Mouse (Mus musculus) mesoderm, embryonic 11.5 days (tissue): ENCODE data around the gene Slc6a6.
A peak's percentile ranks its signal among the peaks of the same experiment; 100 is the strongest.

Experiments used
- DNase-seq: peaks from one replicate; pipeline ENCODE4 v3.0.0-alpha.2; 2012; ENCODE audit warnings: low read depth, low spot score

The Slc6a6 gene

DNA sequence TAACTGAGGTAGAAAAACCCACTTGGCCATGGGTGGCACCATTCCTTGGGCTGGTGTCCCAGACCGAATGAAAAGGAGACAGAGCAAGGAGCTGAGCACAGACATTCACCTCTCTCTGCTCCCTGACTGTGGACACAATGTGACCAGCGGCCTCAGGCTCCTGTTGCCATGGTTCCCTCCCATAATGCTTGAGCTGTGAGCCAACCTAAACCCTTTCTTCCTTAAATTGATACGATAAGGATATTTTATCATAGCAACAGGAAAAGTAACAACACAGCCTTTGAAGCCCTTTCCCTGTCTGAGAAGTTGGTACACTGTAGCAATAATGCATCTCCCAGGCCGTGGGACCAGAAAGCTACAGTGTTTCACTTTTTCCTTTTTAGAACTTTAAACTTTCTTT, 14.6 kb upstream of the Slc6a6 start:
- no peak for DNase-seq

DNA sequence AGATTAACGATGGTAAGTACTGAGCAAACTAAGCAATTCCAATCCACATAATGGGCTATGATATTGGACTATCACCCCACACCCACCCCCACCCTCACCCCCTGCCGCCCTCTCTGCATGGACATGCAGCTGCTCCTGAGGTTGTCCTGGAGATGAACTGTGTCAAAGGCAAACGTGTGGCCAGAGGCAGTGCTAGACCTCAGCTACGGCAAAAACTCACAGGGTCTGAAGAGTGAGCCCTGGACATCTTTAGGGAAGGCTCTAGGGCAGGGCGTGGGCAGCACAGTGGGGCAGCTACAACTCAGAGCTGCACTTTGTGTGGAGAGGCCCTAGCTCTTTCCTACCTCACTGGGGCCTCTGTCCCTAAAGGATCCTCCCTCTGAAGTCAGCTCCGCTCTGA, 13.6 kb upstream of the Slc6a6 start:
- DNase-seq, result no peak

DNA sequence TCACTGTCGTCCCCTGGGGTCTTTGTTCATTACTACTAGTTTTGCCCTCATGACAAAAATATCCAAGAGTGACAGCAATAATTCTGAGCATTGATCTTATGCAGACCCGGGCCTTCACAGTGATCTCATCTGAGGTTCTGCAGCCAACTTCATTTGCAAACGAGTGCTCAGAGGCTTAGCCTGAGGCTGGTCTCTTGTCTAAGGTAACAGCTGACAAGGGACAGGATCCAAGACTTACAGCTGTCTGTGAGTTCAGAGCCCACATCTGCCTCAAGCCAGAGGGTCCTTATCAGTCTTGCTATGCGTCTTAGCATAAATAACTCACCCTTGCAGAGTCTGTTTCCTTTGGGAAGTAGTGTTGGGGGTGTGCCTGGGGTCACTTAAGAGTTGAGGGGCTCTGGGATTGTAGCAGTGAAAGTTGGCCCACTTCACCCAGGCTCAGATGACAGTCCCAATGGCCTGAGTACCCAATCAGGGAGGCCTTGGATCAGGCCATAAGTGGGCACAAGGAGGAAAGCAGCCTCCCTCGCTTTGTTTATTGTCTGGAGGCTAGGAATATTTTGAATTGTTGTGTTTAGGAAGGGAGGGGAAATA, 9.0 kb upstream of the Slc6a6 start:
- no peak for DNase-seq

DNA sequence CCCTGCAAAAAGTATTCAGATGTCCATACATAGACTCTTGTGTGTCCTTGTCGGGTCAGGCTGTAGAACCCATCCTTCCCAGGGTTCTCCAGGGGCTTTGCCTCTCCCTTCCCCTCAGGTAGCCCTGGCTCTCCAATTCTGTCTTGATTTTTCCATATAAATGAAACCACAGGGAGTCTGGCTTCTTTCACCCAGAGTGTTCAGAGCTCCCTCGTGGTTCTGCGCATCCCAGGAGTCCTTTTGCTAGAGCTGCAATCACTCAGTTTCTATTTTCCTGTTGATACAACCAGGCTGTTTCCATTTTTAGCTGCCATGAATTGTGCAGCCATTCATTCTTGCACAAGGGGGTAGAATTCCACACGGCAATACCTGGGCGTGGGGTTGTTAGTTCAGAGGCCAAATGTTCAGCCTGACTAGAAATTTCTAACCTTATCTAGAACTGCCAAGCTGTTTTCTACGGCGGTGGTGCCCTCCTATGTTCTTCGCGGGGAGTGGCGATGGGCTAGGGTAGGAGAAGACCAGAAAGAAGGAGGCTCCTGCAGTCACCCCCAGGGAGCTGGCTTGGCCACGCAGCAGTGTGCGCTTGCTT, 5.3 kb upstream of the Slc6a6 start:
- no peak for DNase-seq

DNA sequence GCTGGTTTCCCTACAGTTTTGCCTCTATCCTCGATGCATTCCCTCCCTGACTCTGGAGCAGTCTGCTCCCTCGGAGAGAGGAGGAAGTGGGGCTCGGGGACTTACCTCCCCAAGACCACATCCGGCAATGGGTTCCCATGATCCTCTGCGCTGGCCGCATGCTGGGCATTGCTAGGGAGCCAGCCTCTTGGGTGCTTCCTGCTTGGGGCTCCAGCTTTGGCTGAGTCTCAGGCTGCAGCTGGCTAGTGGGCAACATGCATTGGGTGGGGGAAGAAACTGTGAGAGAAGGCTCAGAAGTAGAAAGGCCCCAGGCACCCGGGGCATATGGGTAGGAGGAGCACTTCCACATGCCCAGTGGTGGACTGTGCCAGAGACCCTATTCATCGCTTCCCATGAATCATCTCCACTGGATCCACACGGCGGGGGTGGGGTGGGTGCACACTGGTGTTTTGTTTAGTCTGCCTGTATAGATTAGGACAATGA, 4.7 kb upstream of the Slc6a6 start:
- no peak for DNase-seq

DNA sequence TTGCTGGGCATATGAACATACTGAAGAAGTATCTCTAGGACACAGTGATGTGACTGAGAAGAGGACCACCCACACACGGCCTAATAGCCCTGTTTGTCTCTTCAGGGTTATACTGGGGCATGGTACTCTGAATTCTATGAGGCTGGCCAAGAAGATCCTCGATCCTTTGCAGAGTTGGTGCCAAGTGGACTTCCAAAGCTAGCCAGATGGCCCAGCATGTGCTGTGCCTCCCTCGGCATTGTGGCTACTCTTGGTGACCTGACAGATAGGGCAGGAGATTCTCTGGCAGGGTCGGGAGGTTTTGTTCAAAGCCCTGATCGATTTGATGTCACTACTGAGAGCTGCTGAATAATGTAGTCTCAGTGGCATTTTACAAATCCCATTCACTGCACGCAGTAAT, 4.1 kb upstream of the Slc6a6 start:
- no peak for DNase-seq

DNA sequence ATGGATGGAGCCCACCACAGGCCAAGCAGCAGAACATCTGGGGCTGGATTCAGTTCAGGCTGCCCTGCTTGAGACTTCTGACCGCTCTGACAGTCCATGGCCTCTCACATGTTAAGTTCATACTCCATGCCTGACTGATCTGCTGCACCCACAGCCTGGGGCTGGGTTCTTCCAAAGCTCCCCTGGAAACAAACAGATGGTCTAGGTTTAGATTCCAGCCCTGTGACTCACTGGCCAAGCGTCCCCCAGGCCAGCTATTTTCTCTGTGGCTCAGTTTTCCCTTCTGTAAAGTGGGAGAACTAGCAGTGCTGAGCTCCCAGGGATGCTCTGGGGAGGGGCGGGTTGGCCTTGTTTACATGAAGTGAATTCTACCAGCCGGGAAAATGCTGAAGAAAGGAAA, 2.0 kb upstream of the Slc6a6 start:
- no peak for DNase-seq

DNA sequence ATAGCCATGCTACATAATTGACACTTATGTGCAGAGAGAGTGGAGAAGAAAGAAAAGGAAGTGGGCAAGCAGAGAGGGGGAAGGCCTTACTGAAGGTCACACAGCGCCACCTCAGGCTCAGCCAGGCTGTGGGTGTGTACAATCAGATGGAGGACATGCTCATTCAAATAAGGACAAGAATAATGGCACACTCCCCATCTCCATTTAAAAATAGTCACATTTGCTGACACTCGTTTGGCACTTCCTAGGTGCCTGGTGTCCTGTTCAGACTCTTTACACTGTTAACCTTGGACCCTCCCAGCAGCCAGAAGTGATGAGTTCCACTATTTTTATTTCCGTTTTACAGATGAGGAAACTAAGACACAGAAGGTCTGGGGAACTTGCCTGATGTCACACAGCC, 732 bp upstream of the Slc6a6 start:
- no peak for DNase-seq

DNA sequence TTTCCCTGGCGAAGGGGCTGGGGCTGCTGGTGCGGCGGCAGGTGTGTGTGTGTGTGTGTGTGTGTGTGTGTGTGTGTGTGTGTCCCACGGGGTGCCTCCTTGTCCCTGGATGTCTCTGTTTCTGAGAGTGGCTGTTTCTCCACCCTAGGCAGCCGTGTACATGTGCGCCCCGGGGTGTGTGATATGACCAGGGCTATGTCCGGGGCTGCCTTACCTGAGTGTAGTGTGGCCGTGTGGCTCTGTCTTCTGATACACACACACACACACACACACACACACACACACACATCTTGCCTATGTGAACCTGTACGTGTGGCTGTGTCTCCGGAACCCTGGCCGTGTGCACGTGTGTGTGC, 599 bp downstream of the Slc6a6 start:
- no peak for DNase-seq

DNA sequence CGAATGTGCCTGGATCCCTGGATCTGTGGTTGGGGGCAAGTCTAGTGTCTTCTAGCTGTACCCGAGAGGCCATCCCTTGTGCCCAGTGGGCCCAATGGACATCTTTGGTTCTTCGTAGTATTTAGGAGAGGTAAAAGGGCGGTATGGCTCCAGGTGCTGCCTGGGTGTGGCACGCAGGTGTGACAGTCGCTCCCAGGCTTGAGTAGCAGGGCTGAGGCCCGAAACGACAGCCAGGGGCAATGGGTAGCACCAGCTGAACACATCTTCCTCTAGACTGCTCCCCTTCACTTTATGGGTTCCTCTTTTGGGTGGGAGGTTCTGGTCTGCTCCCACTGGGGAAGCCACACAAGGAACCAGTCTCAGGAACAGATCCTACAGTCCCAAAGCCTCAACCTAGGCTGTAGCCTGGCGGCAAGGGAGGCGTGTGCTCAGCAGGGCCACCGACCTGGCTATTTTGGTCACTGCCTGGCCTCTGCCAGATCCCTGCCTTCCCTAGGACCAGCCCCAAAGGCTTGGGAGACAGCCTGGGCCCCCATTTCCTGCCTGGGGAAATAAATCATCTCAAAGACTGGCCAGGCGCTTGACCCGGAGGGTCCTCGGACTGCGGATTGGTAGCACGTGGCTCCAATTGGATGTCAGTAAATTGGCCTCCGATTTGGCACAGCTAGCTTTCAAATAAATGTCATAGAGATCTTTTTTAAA, 1.1 kb downstream of the Slc6a6 start:
- DNase-seq, result peak; percentile 64

DNA sequence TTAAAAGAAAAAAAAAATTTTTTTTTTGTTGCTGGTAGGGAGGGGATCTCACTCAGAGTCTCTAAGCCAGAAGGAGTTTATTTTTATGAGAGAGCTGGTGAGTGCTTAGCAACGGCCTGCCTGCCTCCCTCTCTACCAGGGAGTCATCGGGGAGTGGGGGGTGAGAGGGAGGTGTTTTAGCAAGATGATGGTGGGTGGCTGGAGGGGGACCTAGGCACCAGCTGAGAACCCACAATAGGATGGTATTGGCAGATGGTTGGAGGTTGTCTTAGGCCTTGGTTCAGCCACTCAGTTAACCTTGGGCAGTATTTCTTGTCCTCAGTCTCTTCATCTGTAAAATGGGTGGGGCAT, 1.7 kb downstream of the Slc6a6 start:
- DNase-seq, result no peak

DNA sequence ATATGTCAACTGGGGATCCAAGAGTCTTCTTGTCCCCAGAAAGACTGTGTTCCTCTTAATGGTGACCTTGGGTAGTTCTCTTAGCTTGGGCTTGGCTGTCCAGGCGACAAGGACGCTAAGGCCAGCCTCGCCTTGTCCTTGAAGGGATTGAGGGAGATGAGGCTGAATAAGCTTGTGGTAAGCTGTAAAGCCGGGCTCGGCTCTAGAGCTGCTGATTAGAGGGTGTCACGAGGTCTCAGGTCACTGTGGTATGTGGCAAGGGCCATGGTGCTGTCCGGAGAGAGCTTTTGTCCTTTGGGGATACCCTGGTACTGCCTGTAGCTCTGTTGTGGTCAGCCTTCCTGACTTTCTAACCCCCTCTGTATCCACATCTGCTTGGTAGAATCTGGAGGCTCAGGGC, 2.0 kb downstream of the Slc6a6 start:
- no peak for DNase-seq

DNA sequence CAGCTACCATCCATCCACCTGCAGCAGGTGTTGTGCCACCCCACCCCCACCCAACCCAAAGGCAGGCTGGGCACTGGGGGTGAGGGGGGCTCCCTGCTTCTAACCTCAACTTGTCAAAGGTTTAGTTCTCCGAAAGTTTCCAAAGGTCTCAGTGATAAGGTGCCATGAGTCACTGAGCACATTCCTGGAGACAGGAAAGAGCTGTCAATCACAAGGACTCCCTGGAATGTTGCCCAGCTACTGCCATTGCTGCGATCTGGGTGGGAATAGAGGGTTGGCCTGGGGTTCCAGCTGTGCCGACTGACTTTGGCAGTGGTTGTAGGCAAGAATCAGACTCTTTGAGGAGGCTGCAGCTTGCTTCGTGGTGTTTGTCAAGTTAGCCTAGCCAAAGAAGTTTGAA, 2.7 kb downstream of the Slc6a6 start:
- peak; percentile 52 for DNase-seq

DNA sequence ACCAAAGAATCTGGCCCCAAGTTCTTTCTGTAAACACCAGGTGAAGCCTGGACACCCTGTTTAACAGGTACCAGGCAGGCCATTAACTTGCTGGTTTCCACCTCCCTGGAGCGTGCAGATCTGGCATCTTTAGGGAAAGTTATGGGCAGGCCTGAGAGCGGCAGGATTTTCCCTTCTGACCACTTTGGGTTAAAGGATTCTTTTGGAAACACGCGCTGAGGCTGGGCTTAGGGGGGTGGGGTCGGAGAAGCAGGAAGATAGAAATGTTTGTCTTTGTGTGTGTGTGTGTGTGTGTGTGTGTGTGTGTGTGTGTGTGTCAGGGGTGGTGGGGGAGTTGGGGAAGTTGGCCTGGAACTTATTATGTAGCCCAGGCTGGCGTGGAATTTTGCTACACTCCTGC, 4.2 kb downstream of the Slc6a6 start:
- DNase-seq, result no peak

DNA sequence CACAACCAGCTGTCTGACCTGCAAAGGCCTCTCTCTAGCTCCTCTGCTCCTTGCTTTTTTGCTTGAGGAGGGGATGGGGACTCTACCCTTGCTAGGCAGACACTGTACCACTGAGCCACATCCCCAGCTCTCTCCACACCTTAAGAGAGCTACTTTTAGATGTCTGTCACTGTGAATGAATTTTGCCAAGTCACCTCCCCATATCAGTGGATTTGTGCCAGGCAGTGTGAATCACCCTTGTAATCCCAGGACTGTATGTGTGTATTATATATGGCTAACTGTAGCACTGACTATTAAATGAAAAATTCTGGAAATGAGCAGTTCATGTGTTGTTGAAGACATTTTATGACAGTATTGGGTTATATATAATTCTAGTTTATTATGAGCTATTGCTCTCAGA, 5.4 kb downstream of the Slc6a6 start:
- DNase-seq, result no peak

DNA sequence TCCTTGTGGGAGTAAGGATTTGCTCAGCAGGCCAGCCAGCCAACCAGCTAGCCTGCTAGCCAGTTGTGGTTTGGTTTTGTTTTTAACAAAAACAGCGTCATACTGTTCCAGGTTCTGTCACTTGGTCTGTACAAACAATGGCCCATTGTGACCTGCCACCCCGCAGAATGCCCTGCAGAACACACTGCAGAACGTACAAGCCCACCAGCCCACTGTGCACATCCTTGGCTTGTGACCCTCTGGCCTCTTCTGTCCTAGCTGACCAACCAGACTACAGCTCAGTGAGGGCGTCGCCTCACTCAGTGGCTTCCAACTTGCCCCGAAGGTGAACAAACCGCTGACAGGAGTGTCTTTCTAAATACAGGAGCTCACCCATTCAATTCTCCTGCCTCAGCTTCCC, 6.4 kb downstream of the Slc6a6 start:
- no peak for DNase-seq

DNA sequence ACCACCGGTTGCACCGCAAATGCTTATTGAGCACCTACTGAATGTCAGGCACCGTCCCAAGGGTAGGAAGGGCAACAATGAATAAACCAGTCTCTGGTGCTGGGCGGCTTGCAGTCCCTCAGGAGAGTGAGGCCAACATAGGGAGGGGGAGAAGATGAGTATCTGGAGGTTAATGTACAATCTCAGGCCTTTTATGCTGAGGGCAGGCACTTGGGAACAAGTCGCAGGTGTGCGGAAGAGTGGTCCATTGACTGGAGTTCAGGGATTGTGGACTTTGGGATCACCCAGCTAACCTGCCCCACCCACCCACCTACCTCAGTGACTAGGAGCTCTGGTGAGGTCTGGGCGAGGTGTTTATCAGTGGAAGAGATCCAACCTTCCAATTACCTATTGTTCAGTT, 6.8 kb downstream of the Slc6a6 start:
- no peak for DNase-seq

DNA sequence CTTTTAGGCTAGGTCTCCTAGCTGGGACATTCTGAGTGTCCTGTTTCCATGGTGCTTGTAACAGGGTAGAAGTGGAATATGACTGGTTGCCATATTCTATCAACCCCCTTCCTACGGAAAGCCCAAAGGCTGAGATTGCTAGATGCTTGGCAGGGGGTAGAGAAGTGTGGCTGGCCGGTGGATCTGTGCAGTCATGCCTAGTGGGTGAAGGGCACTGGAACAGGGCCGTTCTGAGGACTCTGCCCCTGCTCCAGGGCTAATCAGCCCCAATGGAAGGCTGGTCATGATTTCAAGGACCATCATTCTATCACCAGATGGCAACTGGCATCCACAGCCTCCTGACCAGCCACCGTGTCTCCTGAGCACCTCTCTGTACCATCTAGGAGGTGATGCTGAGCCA, 7.7 kb downstream of the Slc6a6 start:
- no peak for DNase-seq

DNA sequence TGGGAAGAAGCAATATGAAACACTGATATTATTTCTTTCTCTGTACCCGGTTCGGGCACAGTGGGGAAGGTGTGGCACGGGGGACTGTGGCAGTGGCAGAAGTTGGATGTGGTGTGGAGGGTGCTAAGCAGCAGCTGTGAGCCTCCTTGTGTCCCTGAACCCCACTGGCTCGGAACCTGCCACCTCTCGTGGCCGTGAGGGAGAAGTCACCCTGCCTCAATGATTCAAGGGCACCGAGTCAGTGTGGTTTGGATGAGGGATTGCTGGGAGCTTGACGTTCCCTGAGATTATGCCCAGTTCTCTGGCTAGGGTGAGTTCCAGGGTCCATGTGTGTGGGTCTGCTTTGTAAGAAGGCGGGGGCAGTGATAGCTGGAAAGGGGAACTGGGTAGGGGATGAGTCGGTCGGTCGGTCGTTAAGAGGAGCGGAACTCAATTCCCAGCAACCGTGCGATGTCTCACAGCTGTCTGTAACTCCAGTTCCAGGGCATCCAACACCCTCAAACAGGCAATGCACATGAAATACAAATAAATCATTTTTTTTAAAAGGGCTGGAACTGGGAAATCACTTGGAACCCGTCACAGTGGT, 9.5 kb downstream of the Slc6a6 start:
- no peak for DNase-seq

DNA sequence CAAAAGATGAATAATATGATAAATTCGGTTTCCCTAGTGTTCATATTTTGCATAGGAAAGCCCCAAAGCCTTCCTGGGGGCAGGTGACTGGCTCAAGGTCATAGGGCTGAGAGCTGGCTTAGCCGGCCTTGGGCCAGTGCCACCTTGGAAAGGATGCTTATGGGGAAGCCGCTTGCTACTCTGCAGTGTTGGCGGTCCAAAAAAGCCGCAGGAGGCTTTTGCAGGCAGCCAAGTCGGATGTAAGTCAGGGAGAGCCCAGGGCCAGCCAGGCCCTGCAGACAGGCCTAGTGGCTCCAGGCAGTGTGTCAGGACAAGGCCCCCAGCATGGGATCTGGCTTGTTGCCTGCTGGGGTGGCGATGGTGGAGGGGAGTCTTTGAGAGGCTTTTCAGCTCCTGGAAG, 10.8 kb downstream of the Slc6a6 start:
- no peak for DNase-seq

DNA sequence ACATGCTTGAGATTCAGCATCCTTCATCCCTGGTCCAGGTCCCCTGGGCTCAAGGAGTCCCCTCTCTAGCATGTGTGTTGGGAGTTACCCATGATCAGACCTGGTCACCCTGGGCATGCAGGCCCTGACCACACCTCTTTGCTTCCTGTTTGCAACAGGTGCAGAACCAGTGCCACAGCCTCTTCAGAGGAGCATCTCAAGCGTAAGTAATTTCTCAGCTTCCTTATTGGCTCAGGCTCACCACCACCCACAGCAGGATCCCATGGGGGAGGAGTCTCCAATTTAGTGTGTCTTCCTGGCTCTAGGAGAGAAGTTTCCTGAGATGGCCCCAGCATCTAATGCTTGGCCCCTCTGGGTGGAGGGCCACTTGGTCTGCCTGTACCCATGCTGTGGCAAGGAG, 15.0 kb downstream of the Slc6a6 start:
- DNase-seq, result no peak

DNA sequence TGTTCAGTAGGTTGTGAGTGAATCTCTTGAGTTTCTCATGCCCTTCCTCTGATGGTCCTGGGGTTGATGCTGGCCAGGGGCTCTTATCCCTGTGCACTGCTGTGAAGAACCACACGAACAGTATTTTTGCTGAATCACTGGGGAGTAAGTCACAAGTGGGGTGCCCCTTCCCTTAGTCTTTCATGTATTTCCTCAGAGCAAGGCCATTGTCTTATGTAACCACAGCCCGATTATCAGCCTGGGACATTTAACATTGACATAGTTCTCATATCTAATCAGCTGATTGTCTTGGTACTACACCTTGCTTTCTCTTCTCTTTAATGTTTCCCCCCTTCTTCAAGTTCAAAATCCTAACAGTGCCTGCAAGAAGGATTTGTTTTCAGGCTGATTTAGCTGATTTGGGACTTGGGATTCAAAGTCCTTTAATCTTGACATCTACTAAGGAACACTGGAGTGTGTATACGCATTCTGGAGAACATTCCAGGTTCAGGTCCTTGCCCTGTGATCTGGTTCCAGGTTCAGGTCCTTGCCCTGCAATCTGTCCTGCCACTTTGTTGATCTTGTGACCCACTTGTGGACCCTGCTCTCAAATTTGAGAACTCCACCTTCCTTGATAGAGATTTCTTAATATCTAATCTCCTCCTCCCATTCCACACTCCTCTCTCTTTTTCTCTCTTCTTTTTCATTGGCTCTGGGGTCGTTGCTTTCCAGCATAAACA, 15.8 kb downstream of the Slc6a6 start:
- DNase-seq, result no peak
